Mouse (Mus musculus) liver, embryonic 13.5 days (tissue): ENCODE data around the gene Tmem211. TPM values are rescaled to one million over a fixed set of nuclear protein-coding genes. Genes with fewer than 3 reads are reported as not detected.

Source experiments
- ATAC-seq: fragments of 200-750 bp; cut with Nextera tagmentation; 2 replicates; pipeline ENCODE4 v1.8.0; 2017; ENCODE audit warnings: low read depth, mild to moderate bottlenecking, moderate number of reproducible peaks, moderate library complexity
- DNase-seq: peaks from one replicate; pipeline ENCODE4 v3.0.0; 2022
- H3K27ac ChIP-seq: fragments of 300-500 bp; sonication (generic); 2 replicates; pipeline ENCODE4 v1.5.1; 2015; ENCODE audit warnings: moderate library complexity, mild to moderate bottlenecking, inconsistent platforms
- H3K27me3 ChIP-seq: fragments of 300-500 bp; sonication (generic); 2 replicates; pipeline ENCODE4 v1.6.1; 2015; ENCODE audit warnings: mild to moderate bottlenecking, inconsistent platforms
- H3K36me3 ChIP-seq: fragments of 300-500 bp; sonication (generic); 2 replicates; pipeline ENCODE4 v1.6.1; 2015; ENCODE audit warnings: mild to moderate bottlenecking, inconsistent platforms
- H3K4me1 ChIP-seq: fragments of 300-500 bp; sonication (generic); replicated peaks from 2 replicates; pipeline ENCODE4 v1.6.1; 2015; ENCODE audit warnings: inconsistent platforms
- H3K4me2 ChIP-seq: fragments of 300-500 bp; sonication (generic); 2 replicates; pipeline ENCODE4 v1.6.1; 2015; ENCODE audit warnings: inconsistent platforms, mild to moderate bottlenecking, moderate library complexity
- H3K4me3 ChIP-seq: fragments of 300-500 bp; sonication (generic); replicated peaks from 2 replicates; pipeline ENCODE4 v1.5.1; 2015; ENCODE audit warnings: mild to moderate bottlenecking, inconsistent platforms
- H3K9ac ChIP-seq: fragments of 300-500 bp; sonication (generic); 2 replicates; pipeline ENCODE4 v1.6.1; 2015; ENCODE audit warnings: mild to moderate bottlenecking, inconsistent platforms
- H3K9me3 ChIP-seq: fragments of 300-500 bp; sonication (generic); replicated peaks from 2 replicates; pipeline ENCODE4 v1.6.1; 2016; ENCODE audit warnings: inconsistent platforms
- WGBS: fragments of 180-500 bp; shearing (Covaris S2); methylation state at CpG from one replicate; pipeline ENCODE4 v1.1.7; 2015; ENCODE audit not compliant: insufficient replicate concordance; 5-methylcytosine and 5-hydroxymethylcytosine counted together
- polyA plus RNA-seq: library from polyadenylated mRNA; unstranded; fragments of >200 nt; fragmentation: Nextera tagmentation; extraction: Ambion mirVana; gene quantifications from 2 replicates; pipeline ENCODE4 v1.2.1, GENCODE M21; 2015

Gene Tmem211
- polyA plus RNA-seq, 1 experiment from 2014 or later, result not detected

GRCm38 (mm10) chr5:113225686-113226435 lies 848 bp upstream of the Tmem211 start:
- no peak overlapping the region for H3K4me3 ChIP-seq
- no peak overlapping the region for H3K9ac ChIP-seq
- H3K4me1 ChIP-seq, result peaks cover 12% of the 10 kb centered on the region
- WGBS, result 17% methylated on average over 25 of the region's 25 CpGs
- no peaks in the 10 kb centered on the region for H3K9me3 ChIP-seq
- ATAC-seq (no peak), DNase-seq (no peak)
- H3K4me2 ChIP-seq, result peak overlapping the region; percentile 42
- no peak overlapping the region for H3K27ac ChIP-seq
- H3K27me3 ChIP-seq, result peaks cover 28% of the 10 kb centered on the region
- no peaks in the 10 kb centered on the region for H3K36me3 ChIP-seq

DNA sequence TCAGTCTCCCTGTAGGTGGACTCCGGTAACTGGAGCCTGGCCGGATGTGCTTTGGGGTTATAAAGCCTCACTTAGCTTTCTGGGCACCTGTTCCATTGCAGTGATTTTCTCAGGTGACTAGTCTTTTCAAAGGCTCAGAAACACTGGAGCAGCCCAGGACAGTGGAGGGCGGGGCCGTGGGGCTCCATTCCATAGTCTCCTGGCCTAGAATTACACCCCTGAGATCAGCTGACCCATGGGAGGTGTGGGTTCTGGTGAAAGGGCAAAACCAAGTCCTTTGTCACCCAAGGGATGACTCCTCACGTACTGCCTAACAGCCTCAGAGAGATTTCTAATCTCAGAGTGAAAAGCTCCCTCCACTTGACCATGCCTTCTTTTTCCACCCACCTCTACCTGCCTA lies 3.5 kb downstream of the Tmem211 start:
- H3K27ac ChIP-seq, result no peak overlapping the region
- H3K9me3 ChIP-seq, result no peaks in the 10 kb centered on the region
- no peak overlapping the region for H3K4me2 ChIP-seq
- 55% methylated on average over 5 of the region's 5 CpGs for WGBS
- H3K27me3 ChIP-seq, result peaks cover 12% of the 10 kb centered on the region
- H3K4me3 ChIP-seq, result no peak overlapping the region
- ATAC-seq, result no peak
- H3K4me1 ChIP-seq, result peaks cover 10% of the 10 kb centered on the region
- no peak for DNase-seq
- no peak overlapping the region for H3K9ac ChIP-seq
- H3K36me3 ChIP-seq, result no peaks in the 10 kb centered on the region

- Histone ChIP-seq H3K4me3 (no peak overlapping the region), H3K4me2 (no peak overlapping the region), H3K4me1 (no peaks in the 10 kb centered on the region), H3K36me3 (no peaks in the 10 kb centered on the region), H3K9ac (no peak overlapping the region), H3K27me3 (no peaks in the 10 kb centered on the region), H3K9me3 (no peaks in the 10 kb centered on the region), H3K27ac (no peak overlapping the region)
- ATAC-seq (no peak), DNase-seq (no peak)
- 62% methylated on average over 8 of the region's 8 CpGs for WGBS
Observed at GRCm38 (mm10) chr5:113249263-113249930, 22.7 kb downstream of the Tmem211 start.

- H3K4me1 ChIP-seq, result no peaks in the 10 kb centered on the region
- H3K4me2 ChIP-seq, result no peak overlapping the region
- no peak overlapping the region for H3K27ac ChIP-seq
- H3K36me3 ChIP-seq, result no peaks in the 10 kb centered on the region
- WGBS, result 81% methylated on average over 11 of the region's 11 CpGs
- H3K4me3 ChIP-seq, result no peak overlapping the region
- no peak overlapping the region for H3K9ac ChIP-seq
- ATAC-seq (no peak), DNase-seq (no peak)
- no peaks in the 10 kb centered on the region for H3K27me3 ChIP-seq
- no peaks in the 10 kb centered on the region for H3K9me3 ChIP-seq
Observed at GRCm38 (mm10) chr5:113250806-113251205, 24.1 kb downstream of the Tmem211 start.

DNA sequence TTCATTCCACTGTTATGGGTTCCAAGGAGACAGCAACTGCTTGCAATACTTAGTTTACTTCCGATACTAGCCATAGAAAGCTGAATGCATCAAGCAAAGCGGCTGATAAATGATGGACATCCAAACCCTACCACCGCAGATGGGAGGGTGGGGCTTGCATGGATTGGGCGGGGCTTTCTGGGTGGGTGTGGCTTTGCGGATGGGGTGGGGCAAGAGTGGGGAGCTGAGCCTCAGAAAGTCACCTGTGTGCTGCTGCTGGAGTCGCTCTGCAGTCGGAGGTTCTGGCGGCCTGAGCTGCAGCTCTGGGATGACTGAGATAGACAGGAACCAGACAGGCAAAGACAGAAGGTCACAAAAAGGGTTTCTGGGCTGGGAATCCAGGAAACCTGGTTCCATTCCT lies 38.9 kb downstream of the Tmem211 start:
- H3K27ac ChIP-seq, result no peak overlapping the region
- no peak overlapping the region for H3K9ac ChIP-seq
- no peak overlapping the region for H3K4me3 ChIP-seq
- H3K27me3 ChIP-seq, result no peaks in the 10 kb centered on the region
- ATAC-seq, result no peak
- no peak for DNase-seq
- no peaks in the 10 kb centered on the region; the same call in 1 of the 2 replicates for H3K9me3 ChIP-seq
- no peaks in the 10 kb centered on the region for H3K4me1 ChIP-seq
- H3K4me2 ChIP-seq, result no peak overlapping the region
- WGBS, result 70% methylated on average over 8 of the region's 8 CpGs
- H3K36me3 ChIP-seq, result no peaks in the 10 kb centered on the region

DNA sequence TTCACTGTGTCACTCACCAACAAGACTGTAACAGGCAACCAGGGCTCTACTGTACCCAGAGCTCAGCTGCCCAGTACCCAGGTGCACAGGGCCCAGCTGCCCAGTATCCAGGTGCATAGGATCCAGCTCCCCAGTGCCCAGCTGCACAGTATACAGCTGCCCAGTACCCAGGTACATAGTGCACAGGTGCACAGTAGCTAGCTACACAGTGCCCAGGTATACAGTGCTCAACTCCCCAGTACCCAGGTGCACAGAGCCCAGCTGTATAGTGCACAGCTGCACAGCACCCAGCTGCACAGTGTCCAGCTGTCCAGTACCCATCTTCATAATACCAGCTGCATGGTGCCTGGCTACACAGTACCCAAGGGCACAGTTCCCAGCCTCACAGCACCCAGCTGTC lies 41.5 kb downstream of the Tmem211 start:
- Histone ChIP-seq H3K4me2 (no peak overlapping the region), H3K9me3 (no peaks in the 10 kb centered on the region; the same call in 1 of the 2 replicates), H3K27ac (no peak overlapping the region), H3K9ac (no peak overlapping the region), H3K36me3 (no peaks in the 10 kb centered on the region), H3K4me1 (no peaks in the 10 kb centered on the region), H3K27me3 (no peaks in the 10 kb centered on the region), H3K4me3 (no peak overlapping the region)
- ATAC-seq, result peak; percentile 39; the same call in 1 of the 2 replicates
- no peak for DNase-seq

- Histone ChIP-seq H3K9ac (no peak overlapping the region), H3K27ac (no peak overlapping the region), H3K36me3 (no peaks in the 10 kb centered on the region), H3K9me3 (no peaks in the 10 kb centered on the region; the same call in 1 of the 2 replicates), H3K27me3 (no peaks in the 10 kb centered on the region), H3K4me2 (no peak overlapping the region), H3K4me3 (no peak overlapping the region), H3K4me1 (no peaks in the 10 kb centered on the region)
- no peak for ATAC-seq
- 55% methylated on average over 3 of the region's 3 CpGs for WGBS
- DNase-seq, result no peak
Observed at GRCm38 (mm10) chr5:113270043-113270442, 43.3 kb downstream of the Tmem211 start.

DNA sequence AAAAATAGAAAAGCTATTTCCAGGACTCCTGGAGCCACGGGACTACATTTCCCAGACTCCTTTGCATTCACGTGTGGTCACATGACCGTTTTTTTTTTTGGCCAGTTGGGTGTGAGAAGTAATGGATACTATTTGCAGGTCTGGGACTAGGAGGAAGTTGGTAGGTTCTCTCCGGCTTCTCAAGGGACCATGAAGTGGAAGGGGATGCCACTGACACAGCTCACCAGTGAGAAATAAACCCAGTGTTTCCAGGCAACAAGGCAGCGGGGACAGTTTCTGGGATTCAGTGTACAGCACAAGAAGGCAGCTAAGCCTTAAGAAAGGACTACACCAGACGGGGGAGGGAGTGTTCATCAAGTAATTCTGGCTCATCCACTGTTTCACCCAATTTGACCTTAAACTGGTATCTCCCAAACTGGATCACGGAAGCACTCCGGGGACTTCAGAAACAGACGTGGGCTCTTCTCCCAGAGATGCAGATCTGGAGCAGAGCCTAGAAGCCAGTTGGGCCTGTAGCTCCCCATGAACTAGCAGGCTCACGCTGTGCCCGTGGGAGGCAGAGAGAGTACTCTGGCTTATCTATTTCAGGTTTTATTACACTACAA lies 44.6 kb downstream of the Tmem211 start:
- Histone ChIP-seq H3K4me1 (no peaks in the 10 kb centered on the region), H3K4me2 (no peak overlapping the region), H3K9ac (no peak overlapping the region), H3K27me3 (no peaks in the 10 kb centered on the region), H3K4me3 (no peak overlapping the region), H3K36me3 (no peaks in the 10 kb centered on the region), H3K9me3 (no peaks in the 10 kb centered on the region; the same call in 1 of the 2 replicates), H3K27ac (no peak overlapping the region)
- WGBS, result 58% methylated on average over 11 of the region's 11 CpGs
- ATAC-seq (no peak), DNase-seq (no peak)

GRCm38 (mm10) chr5:113275839-113276238 lies 49.1 kb downstream of the Tmem211 start:
- no peak for DNase-seq
- H3K27me3 ChIP-seq, result no peaks in the 10 kb centered on the region
- H3K4me2 ChIP-seq, result no peak overlapping the region
- H3K27ac ChIP-seq, result no peak overlapping the region
- H3K36me3 ChIP-seq, result no peaks in the 10 kb centered on the region
- H3K4me1 ChIP-seq, result no peaks in the 10 kb centered on the region
- WGBS, result 56% methylated on average over 10 of the region's 10 CpGs
- H3K9me3 ChIP-seq, result no peaks in the 10 kb centered on the region
- H3K4me3 ChIP-seq, result no peak overlapping the region
- no peak overlapping the region for H3K9ac ChIP-seq
- ATAC-seq, result no peak

GRCm38 (mm10) chr5:113280138-113280856 lies 53.6 kb downstream of the Tmem211 start:
- no peaks in the 10 kb centered on the region for H3K36me3 ChIP-seq
- H3K27me3 ChIP-seq, result no peaks in the 10 kb centered on the region
- DNase-seq (peak; percentile 38), ATAC-seq (peak; percentile 53)
- 23% methylated on average over 15 of the region's 15 CpGs for WGBS
- H3K9ac ChIP-seq, result no peak overlapping the region
- no peak overlapping the region; the same call in 1 of the 2 replicates for H3K27ac ChIP-seq
- no peaks in the 10 kb centered on the region for H3K4me1 ChIP-seq
- H3K4me3 ChIP-seq, result peak overlapping the region; percentile 29
- no peaks in the 10 kb centered on the region for H3K9me3 ChIP-seq
- peak overlapping the region; percentile 39 for H3K4me2 ChIP-seq

GRCm38 (mm10) chr5:113281557-113281956 lies 54.8 kb downstream of the Tmem211 start:
- no peak overlapping the region for H3K4me2 ChIP-seq
- no peaks in the 10 kb centered on the region for H3K36me3 ChIP-seq
- peaks cover 4% of the 10 kb centered on the region; the same call in 1 of the 2 replicates for H3K27me3 ChIP-seq
- H3K27ac ChIP-seq, result no peak overlapping the region
- no peak for ATAC-seq
- no peaks in the 10 kb centered on the region for H3K9me3 ChIP-seq
- 74% methylated on average over 7 of the region's 7 CpGs for WGBS
- no peak overlapping the region for H3K4me3 ChIP-seq
- DNase-seq, result no peak
- no peak overlapping the region for H3K9ac ChIP-seq
- H3K4me1 ChIP-seq, result no peaks in the 10 kb centered on the region
